Mouse (Mus musculus) liver, embryonic 14.5 days (tissue): ENCODE measurements around the gene C2cd2l.
A peak's percentile ranks its signal among the peaks of the same experiment; 100 is the strongest.

Experiments used
- CTCF ChIP-seq: IDR thresholded peaks from 2 replicates; pipeline ENCODE4 v1.5.1; 2016; ENCODE audit warnings: antibody characterized with exemption, low read depth, control low read depth
- EP300 ChIP-seq: IDR thresholded peaks from 2 replicates; pipeline ENCODE4 v1.6.1; 2016; ENCODE audit warnings: antibody characterized with exemption, low read depth

GRCm38 (mm10) chr9:44338574-44338973, 18.5 kb upstream of the C2cd2l start:
- TF ChIP-seq CTCF (peak; percentile 51; the same call in 1 of the 2 replicates), EP300 (no peak)
